Mouse (Mus musculus): Measurements from ENCODE around the gene Tlx1. TPM values are rescaled to one million over a fixed set of nuclear protein-coding genes. Genes with fewer than 3 reads are reported as not detected.

Gene Tlx1
- total RNA-seq, 2 experiments from 2014 or later: 0.22 to 0.27 TPM

DNA sequence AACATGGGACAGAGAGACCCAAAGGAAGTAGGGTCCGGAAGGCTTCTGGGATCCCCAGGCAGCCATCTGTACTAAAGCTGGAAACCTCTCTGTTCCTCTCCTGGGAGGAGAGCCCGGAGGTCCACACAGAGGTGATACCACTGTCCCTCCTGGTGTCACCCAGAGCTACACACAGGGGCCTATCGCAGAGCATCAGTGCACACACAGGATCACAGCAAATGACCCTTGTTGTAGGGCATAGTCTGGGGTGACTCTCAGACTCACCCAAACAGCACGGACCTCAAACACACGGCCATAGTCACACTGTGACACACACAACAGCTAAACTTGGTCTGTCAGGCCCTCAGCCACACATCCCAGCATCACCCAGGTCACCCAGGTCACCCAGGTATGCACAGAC lies 5.9 kb downstream of the Tlx1 start:
- intact Hi-C loops (cut with DNase I): no loop called here
- no peak for DNase-seq

DNA sequence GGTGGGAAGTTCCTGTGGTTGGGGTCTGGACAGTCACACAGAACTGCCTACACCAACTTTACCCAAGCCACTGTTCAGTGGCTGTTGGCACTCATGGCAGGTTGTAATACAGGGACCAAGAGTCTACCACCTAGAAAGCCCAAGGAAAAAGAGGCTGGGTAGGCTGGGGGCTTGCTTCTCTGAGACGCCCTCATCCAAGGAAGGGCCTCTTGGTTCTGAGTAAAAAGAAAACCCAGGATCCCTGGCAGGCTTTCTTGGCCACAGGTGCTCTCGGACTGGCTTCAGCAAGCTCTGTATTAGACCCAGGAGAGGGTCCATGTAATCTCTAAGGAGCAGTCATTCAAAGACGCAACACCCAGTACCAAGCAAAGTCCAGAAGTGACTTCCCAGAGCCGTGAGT lies 7.7 kb downstream of the Tlx1 start:
- no peak for DNase-seq
- intact Hi-C loops (cut with DNase I): no loop called here

DNA sequence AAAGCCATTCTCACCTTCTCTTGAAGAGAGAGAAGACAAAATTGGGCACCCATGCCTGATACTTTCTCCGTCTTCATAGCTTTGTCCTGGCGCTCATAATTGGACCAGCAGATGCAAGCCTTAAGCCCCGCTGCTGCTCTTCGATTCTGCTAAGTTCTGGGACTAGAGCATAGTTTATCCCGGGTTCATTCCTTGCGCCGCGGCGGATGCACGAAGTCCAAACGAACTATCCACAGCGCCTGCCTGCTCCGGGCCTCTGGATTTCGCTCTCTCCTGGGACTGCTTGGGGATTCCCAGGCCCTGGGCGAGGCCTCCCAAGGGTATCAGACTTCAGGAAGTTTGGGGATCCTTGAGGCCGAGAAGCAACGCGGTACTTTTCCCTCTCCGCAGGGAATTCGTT lies 8.4 kb downstream of the Tlx1 start:
- intact Hi-C loops (cut with DNase I): no loop called here

DNA sequence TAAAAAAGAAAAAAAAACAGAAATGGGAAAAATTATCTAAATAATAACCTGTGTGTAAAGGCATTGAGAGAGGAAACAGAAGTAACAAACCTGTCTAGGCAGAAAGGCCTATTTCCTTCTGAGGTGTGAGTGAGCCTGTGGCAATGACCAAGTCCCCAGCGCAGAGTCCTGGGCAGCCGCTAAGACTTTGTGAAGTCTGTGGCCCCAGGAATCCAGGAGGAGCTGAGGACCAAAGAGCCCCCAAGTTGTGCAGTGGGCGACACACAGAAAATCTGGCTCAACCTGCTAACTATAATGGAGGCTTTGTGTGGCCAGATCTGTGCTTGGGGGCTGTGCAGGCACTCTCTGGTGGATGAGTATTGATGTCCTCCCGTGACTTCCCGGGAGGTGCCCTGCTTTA lies 9.0 kb downstream of the Tlx1 start:
- intact Hi-C loops (cut with DNase I): no loop called here
- no peak for DNase-seq

More for the DNA sequence above, 8.4 kb downstream of the Tlx1 start:
- DNase-seq: no peak

DNA sequence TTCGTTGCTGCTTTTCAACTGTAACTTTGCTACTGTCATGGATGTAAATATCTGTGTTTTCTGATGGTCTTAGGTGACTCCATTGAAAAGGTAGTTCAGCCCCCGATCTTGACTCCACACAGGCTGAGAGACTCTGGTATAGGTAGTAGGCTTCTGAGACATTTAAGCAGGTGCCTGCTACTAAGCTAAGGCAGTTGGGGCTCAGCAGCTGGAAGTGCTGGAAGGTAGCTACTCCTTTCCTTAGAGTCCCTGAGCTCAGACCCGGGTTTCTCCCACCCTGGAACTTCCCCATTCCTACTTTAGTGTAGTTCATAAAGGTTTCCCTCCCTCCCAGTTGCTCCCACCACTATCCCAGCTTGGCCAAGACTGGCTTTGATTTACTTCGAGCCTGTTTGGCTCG lies 9.5 kb downstream of the Tlx1 start:
- intact Hi-C loops (cut with DNase I): loop anchor here (5.0 kb wide), 1 partner anchor 83 kb away; the partner anchor contains the start of gene Kazald1
- DNase-seq: no peak

DNA sequence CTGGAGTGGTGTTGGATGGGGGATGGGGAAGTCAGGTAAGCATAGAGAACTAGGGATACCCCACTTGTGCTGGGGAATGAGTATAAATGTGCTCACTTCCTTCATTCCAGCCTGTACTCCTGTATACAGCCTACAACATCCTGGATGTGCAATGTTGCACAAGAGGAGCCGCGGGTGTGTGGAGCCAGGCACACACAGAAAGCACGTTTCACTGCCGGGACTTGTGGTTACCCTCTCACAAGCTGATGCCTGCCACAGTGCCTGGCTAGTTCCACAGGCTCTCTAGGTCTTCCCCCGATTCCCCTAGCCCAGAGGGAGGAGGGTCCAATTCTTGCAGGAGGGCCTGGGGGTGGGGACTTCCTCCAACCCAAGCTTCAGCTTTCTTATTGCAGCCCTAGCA lies 10.0 kb downstream of the Tlx1 start:
- intact Hi-C loops (cut with DNase I): loop anchor here (5.0 kb wide), 1 partner anchor 83 kb away; the partner anchor contains the start of gene Kazald1

DNA sequence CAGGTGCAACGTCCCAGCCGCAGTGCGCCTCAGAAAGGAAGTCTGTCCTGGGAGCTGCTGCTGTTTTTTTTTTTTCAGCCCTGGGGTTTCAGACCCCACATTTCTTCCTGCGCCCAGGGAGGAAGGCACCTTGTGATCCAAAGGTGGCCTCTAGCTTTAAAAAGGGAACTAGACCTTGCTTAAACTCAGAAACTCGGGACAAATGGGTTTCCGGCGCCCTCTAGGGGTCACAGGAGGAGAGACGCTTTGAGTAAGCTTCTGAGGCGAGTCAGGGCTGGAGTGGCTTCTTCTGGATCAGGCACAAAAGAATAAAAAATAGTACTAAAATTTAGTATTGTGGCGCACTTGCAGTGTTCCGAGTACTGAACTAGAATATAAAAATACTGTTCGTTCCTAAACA lies 10.6 kb downstream of the Tlx1 start:
- intact Hi-C loops (cut with DNase I): loop anchor here (1.0 to 5.0 kb wide), 2 partner anchors 43 to 84 kb away; partner anchors contain the start of gene Kazald1
- DNase-seq: peak; percentile 76 to 80

More for the DNA sequence above, 10.0 kb downstream of the Tlx1 start:
- no peak for DNase-seq

DNA sequence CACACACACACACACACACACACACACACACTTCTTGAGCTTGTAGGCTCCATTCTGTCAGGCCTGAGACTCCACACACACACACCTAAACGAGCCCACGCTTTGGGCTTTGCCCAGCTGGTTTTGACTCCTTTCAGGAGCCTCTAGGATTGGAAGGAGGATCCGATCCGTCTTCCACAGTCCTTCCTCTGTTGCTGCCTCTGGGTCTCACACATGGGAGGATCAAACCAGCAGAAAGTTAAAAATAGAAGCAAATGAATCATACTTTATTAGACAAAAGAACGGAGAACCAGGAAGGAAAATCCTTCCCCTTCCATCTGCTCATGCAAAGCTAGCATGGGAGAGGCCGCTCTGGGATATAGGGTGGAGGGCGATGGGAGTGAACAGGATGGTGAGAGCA lies 11.7 kb downstream of the Tlx1 start:
- DNase-seq: no peak
- intact Hi-C loops (cut with DNase I): loop anchor here (5.0 kb wide), 1 partner anchor 85 kb away; the partner anchor contains the start of gene Kazald1

DNA sequence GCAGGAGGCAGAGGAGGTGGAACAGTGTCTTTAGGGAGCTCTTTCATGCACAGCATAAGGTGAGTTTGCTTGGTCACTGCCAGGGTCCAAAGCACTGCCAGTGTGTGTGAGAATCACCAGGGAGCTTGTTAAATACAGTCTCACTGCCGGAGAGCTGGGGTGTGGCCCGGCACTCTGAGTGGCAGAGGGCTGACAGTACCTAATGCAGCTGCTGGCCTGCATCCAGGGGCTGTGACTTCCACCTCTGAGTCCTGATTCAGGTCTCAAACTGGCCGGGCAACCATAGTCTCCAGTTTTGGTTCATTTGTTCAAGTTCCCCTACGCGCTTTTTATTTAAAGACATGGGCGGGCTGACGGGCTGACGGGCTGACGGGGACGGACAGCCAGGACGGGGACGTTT lies 12.4 kb downstream of the Tlx1 start:
- intact Hi-C loops (cut with DNase I): loop anchor here (5.0 kb wide), 1 partner anchor 86 kb away; the partner anchor contains the start of gene Kazald1
- DNase-seq: no peak

DNA sequence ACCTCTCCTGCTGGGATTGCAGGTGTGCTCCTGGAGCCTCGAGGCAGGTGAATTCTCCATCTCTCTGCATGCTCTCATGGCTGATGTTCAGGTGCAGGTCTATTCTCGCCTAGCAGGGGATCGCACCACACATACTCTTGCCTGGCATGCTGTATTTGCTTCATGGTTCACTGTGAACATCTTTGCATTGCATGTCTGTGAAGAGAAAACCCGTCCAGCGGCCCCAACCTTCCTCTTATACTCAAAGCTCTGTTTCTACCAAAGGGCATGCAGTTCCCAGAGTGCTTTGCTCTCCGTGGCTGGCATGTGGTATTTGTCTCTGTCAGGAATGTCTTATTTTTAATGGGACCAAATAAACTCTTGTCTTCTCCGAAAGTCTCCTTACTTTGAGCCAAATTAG lies 20.0 kb downstream of the Tlx1 start:
- DNase-seq: no peak
- intact Hi-C loops (cut with DNase I): no loop called here

DNA sequence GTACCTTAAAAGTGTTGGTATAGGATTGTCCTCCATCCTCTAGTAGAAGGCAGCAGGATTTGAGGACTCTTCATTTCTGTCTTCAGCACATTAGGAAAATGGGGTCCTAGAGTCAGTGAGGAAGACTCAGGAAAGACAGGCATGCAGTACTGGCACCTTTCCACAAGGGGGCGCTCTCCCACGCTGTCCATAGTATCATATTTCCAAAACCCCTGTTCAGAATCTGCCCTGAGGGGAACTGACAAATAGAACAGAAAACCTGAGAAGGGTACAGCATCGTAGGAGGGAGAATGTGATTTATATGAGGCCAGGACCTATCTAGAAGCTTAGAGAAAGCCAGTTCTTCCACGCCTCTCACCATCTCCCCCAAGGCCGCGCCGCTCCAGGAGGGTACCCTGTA lies 24.3 kb downstream of the Tlx1 start:
- no peak for DNase-seq

DNA sequence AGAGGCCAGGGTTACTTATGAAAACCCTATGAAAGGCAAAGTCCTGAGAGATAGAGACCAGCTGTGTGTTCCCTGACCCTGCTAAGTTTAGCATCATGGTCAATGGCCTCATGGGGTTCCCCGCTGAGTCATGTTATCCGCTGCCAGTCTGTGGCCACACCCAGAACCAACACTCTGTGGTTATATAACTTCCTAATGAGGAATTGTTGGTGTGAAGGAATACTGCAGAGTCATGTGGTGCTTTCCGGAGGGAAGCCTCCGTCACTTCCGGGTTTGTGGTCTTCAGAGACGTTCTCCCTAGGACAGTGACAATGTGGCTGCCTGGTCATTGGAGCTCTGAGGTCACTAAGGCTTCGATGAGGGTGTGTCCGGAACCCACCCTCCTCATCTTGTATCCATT lies 25.8 kb downstream of the Tlx1 start:
- intact Hi-C loops (cut with DNase I): loop anchor here (5.0 kb wide), 1 partner anchor 371 kb away; no protein-coding TSS in a partner anchor

More for the DNA sequence above, 24.3 kb downstream of the Tlx1 start:
- intact Hi-C loops (cut with DNase I): loop anchor here (5.0 kb wide), 1 partner anchor 372 kb away; no protein-coding TSS in a partner anchor

DNA sequence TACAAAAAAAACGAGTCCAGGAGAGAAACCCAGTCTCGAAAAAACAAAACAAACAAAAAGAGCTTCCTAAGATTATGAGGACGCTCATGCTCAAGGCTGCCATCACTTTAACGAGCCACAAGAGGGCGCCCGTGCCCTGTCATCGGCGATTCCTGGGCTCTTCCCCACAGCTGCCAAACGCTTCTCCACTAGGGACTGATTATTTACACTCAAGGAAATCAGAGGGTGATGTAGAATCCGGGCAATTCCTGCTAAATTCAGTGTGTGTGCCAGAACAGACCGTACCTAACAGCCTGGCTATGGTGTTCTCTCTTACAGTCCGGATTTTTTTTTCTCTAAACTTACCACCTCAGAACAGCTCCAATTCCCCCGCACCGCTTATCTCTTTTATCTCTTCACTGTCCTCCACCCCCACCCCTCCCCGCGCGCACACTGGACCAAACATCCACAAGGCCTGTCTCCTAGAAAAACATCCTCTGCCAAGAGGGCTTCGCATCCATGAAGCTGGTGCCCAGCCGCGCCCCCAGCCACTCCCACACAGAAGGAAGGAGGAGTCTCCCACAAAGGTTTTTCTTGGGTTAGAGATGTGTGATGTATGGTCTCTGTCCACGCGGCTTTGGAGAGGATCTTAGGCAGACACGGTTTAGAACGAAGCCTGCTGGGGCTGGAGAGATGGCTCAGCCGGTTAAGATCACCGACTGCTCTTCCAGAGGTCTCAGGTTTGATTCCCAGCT lies 26.7 kb downstream of the Tlx1 start:
- peak; percentile 74 to 80 for DNase-seq

More for the DNA sequence above, 25.8 kb downstream of the Tlx1 start:
- peak in 1 of 2 experiments; percentile 25 for DNase-seq

DNA sequence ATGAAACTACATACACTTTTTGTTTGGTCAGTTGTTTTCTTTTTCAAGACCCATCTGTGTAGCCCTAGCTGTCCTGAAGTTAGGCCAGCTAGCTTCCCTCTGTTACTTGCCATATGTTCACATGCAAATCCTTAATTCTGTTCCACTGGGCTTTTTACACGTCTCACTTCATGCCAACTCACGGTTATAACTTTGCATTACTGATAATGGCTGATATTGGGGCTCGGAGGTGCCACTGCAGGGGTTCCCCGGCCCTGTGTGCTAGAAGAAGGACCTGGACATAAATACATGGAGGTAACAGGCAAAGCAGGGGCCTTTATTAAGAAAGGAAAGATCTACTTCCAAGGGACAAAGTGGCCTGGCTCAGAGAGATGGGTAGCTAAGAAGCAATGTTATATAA lies 29.0 kb downstream of the Tlx1 start:
- intact Hi-C loops (cut with DNase I): loop anchor here (5.0 kb wide), 1 partner anchor 368 kb away; no protein-coding TSS in a partner anchor
- no peak for DNase-seq

More for the DNA sequence above, 26.7 kb downstream of the Tlx1 start:
- intact Hi-C loops (cut with DNase I): loop anchor here (1.0 to 5.0 kb wide), 2 partner anchors 39 to 370 kb away; no protein-coding TSS in a partner anchor

DNA sequence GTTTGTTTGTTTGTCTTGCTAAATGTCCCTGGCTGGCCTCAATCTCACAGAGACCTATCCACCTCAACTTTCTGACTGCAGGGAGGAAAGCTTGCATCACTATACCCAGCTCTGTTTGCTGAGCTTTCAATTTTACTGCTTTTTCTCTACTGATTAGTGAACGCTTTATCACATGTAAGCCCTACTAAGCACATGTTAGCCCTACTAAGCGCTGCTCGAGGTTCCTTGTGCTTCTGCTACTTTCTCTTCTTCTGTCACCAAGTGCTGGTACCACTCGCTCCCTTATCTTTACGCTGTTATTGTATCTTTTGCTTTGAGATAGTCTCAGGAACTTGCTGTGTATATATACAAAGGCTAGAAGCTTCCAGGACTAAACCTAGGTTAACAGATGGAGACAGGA lies 30.0 kb downstream of the Tlx1 start:
- no peak for DNase-seq
- intact Hi-C loops (cut with DNase I): no loop called here

DNA sequence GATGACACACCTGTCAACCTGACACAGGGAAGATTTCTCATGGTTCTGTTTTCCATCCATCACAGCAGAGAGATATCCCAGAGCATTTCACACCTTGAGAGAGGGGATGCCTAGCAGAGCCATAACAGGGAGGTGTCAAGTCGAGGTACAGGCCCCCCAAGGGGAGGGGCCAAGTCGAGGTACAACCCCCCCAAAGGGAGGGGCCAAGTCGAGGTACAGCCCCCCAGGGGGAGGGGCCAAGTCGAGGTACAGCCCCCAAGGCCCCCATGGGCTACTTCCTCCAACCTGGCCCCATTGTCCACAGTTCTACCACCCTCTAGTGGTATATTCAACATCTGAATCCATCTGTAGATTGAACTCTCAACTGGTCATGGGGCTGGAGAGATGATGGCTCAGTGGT lies 44.2 kb downstream of the Tlx1 start:
- intact Hi-C loops (cut with DNase I): no loop called here
- no peak for DNase-seq

DNA sequence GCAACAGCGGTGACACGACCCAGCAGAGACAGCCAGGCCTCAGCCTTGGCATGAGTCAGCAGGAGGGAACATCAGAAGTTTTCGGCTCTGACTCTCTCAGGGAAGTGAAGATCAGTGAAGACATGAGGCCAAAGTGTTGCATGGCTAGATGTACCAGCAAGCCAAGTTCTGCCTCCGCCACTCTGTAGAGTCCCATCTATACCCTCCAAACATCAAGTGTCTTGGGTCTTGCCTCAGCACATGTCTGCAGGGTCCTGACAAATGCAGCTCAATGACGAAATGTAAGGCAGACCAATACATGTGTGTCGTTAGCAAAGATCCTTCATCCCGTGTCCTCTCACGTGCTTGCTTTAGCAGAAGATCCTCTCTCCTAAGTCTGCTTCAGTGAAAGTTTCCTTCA lies 46.5 kb downstream of the Tlx1 start:
- DNase-seq: no peak
- intact Hi-C loops (cut with DNase I): no loop called here

DNA sequence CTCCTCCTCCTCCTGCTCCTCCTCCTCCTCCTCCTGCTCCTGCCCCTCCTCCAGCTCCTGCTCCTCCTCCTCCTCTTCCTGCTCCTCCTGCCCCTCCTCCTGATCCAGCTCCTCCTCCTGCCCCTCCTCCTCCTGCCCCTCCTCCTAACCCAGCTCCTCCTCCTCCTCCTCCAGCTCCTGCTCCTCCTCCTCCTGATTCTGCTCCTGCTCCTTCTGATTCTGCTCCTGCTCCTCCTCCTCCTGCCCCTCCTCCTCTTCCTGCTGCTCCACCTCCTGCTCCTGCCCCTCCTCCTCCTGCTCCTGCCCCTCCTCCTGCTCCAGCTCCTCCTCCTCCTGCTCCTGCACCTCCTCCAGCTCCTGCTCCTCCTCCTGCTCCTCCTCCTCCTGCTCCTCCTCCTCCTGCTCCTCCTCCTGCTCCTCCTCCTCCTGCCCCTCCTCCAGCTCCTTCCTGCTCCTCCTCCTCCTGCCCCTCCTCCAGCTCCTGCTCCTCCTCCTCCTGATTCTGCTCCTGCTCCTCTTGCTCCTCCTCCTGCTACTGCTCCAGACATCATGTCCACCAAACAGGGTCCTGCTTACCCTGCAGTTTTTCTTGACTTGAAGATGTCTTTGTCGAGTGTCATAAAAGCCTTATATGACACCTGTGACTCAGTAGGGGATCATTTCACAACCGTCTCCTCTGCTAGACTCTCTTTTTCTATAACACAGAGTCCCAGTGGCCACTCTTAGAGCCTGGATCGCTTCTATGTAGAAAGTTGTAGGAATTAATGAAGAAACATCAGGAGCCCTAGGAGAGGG lies 55.0 kb downstream of the Tlx1 start:
- DNase-seq: no peak
- intact Hi-C loops (cut with DNase I): no loop called here
